Mouse (Mus musculus) right cerebral cortex, postnatal 36 days (tissue): ENCODE data around the gene Pik3cd.

Experiments used
- DNase-seq, 2 experiments: peaks; one replicate each; pipeline ENCODE4 v3.0.0; 2022; ENCODE audit warnings: low spot score in 2 of 2, mixed read lengths in 1 of 2

Pik3cd gene

GRCm38 (mm10) chr4:149724916-149725470, 22.6 kb upstream of the Pik3cd start:
- DNase-seq: no peak

GRCm38 (mm10) chr4:149723855-149724731, 21.7 kb upstream of the Pik3cd start:
- DNase-seq: no peak

- DNase-seq: no peak
Observed at GRCm38 (mm10) chr4:149723021-149723390, 20.6 kb upstream of the Pik3cd start.

- no peak for DNase-seq
Observed at GRCm38 (mm10) chr4:149722104-149723020, 20.0 kb upstream of the Pik3cd start.

- DNase-seq: no peak
Observed at GRCm38 (mm10) chr4:149721163-149721562, 18.8 kb upstream of the Pik3cd start.

GRCm38 (mm10) chr4:149719686-149720085, 17.3 kb upstream of the Pik3cd start:
- no peak for DNase-seq

- no peak for DNase-seq
Observed at GRCm38 (mm10) chr4:149714542-149714941, 12.2 kb upstream of the Pik3cd start.

GRCm38 (mm10) chr4:149711955-149712354, 9.6 kb upstream of the Pik3cd start:
- DNase-seq: no peak

- DNase-seq: no peak
Observed at GRCm38 (mm10) chr4:149711485-149711884, 9.1 kb upstream of the Pik3cd start.

- DNase-seq: peak in 1 of 2 experiments; percentile 58
Observed at GRCm38 (mm10) chr4:149710510-149710909, 8.1 kb upstream of the Pik3cd start.

GRCm38 (mm10) chr4:149705941-149706340, 3.6 kb upstream of the Pik3cd start:
- DNase-seq: no peak

- DNase-seq: no peak
Observed at GRCm38 (mm10) chr4:149705298-149705697, 2.9 kb upstream of the Pik3cd start.

GRCm38 (mm10) chr4:149701426-149702209, 753 bp downstream of the Pik3cd start:
- DNase-seq: no peak

GRCm38 (mm10) chr4:149699953-149700352, 2.4 kb downstream of the Pik3cd start:
- DNase-seq: no peak

GRCm38 (mm10) chr4:149698197-149698821, 4.1 kb downstream of the Pik3cd start:
- DNase-seq: no peak

- no peak for DNase-seq
Observed at GRCm38 (mm10) chr4:149697506-149698196, 4.7 kb downstream of the Pik3cd start.

- no peak for DNase-seq
Observed at GRCm38 (mm10) chr4:149696189-149696971, 6.0 kb downstream of the Pik3cd start.

GRCm38 (mm10) chr4:149691368-149691767, 11.0 kb downstream of the Pik3cd start:
- DNase-seq: no peak

GRCm38 (mm10) chr4:149690828-149691280, 11.5 kb downstream of the Pik3cd start:
- DNase-seq: no peak
